Mouse (Mus musculus): ENCODE data around the gene Rapsn.

DNA sequence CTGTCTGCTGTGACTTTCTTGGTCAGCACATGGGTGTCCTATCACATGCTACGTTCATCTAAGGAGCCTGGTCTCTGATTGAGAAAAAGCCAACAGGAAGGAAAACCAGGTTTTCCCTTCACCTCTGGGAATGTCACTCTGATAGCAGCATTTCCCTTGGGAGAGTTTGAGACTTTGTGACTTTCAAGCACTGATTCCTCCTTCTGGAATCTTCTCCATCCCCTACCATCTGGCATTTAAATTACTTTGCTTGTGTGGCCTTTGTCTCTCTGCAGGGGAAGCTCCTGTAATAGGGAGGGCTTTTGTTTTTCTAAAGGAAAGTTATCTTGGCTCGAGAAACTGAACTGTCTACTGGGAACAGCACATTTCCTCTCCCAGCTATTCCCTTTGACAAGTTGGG, 12.3 kb upstream of the Rapsn start:
- no peak for TF ChIP-seq CTCF (IDR thresholded peaks at IDR 0.05; ENCODE audit: control insufficient read depth, insufficient read depth, low read length)
- no peak for TF ChIP-seq POLR2A (IDR thresholded peaks at IDR 0.05; ENCODE audit: borderline replicate concordance, control insufficient read depth, low read depth, low read length)

Data from bone marrow, adult 2 months (tissue).